Mouse (Mus musculus): Measurements from ENCODE around the gene Scn4a.

- TF ChIP-seq POLR2A (IDR thresholded peaks at IDR 0.05; ENCODE audit: borderline replicate concordance, insufficient read depth, low read length) (no peak), CTCF (IDR thresholded peaks at IDR 0.05; ENCODE audit: borderline replicate concordance, insufficient read depth, low read depth, low read length) (peak; percentile 94)
Measured at GRCm38 (mm10) chr11:106302634-106303033, 50.5 kb downstream of the Scn4a start.

All from cerebellum, adult 2 months (tissue).